Mouse (Mus musculus) lung, postnatal 25 days (tissue): ENCODE measurements around the gene Cphx3.
"Not testable (repeated sequence)": the region's sequence is repeated elsewhere in the genome, so short reads cannot be mapped to it uniquely, and the experiment has no call there.

ENCODE experiments used
- DNase-seq: peaks from one replicate; pipeline ENCODE4 v3.0.0; 2022; ENCODE audit warnings: low spot score

The Cphx3 gene

DNA sequence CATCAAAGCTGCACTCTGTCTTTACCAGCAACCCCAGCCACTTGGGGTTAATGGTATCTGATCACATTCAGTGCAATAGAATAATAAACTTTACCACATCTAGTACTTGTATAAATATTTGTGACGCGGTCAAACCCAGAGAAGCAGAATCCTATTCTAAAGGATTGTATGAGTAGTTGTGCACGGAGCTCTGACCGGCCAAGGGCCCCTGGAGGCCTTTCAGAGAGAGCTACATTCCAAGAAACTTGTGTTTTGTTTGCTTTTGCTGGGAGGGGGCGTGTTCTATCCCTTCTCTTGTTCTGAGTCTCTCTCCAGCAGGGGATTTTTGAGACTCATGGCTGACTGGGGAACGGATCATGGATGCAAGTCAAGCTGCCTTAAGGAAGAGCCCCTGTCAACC, 92.9 kb downstream of the Cphx3 start:
- DNase-seq, result not testable (repeated sequence)

DNA sequence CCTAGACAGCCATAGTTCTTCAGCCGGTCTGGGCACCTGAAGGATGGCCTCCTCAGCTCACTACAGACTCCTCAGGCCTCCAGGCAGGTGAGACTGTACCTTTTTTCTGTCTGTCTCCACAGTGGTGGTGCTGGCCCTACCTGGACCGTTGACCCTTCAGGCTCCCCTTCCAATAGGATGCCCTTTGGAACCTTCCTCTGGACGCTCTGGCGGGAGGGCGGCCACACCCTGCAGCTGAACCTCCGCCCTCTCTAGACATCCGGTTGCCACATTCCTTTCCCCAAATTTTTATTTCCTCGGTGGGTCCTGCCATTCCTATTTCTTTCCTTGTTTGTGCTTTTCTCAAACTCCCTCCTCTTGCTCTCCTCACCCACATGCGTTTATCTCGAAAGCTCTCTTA, 99.6 kb downstream of the Cphx3 start:
- not testable (repeated sequence) for DNase-seq

DNA sequence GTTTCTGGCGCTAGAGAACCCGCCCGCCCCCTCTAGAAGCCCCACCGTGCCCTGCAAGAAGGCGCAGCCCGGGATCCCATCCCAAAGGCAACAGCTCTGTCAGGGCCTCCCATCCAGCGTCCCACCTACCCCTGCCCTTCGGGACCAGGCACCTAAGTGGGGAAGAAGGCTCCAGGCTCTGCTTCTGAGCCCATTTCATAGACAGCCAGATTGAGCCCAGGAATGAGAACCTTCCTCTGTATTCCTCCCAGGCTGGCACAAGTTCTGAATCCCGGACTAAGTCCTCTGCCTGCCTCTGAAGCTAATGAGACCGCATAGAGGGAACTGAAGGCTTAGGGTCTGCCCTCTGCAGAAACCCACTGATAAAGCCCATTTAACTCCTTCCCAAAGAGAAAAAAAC, 100.3 kb downstream of the Cphx3 start, which contains the start of gene Plac9b:
Plac9b (minus strand) TSS at position 101 of the 400 bp plus-strand sequence.
- not testable (repeated sequence) for DNase-seq

DNA sequence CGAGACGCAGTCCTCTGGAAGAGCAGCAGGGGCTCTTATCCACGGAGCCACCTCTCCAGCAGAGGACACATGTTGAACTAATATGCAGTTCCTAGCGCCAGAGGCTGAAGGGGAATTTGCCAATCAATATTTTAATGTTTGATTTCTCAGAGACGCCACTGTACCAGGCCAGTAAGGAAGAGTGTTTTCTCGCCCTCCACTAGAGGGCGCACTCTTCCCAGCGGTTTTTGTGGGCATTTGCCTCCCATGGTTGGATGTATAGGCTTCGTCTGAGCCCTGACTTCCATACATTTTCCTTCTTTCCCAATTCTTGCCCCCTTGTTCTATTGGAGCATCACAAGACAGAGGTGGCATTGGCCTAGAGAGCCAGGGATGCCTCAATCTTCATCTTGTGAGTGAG, 104.5 kb downstream of the Cphx3 start:
- DNase-seq, result not testable (repeated sequence)

DNA sequence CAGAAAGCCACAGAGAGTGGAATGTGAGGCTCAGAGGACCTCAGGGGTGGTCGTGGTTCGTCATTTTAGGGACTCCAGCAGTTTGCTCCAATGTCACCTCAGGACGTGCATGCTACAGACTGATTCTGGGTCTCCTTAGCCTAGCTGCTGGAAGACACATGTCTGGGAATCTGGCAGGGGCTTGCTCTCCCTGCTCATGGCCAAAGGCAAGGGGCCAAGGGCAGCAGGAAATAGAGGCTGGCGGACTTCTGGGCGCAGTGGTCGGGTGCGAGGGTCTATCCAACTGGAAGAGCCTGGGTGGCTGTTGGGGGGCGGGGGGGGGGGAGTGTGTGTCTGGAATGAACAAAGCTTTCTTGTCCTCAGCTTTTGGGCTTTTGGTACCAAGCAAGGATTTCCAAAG, 106.3 kb downstream of the Cphx3 start:
- DNase-seq, result not testable (repeated sequence)

DNA sequence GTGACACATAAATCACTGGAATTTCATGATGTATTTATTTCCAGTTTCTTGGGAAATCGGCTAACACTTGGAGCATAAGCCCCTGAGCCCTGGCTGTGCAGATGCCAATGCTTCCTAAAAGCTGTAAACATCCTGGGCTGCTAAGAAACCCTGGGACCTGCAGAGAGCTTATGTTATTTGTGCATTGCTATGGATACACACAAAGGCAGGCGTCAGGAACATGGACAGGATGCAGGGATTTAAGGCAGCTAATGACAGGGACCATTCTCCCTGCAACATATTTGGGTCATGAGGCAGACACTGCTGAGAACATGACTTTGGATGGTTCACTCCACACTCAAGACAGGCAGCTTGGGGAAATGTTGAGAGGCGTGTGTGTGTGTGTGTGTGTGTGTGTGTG, 115.8 kb downstream of the Cphx3 start:
- not testable (repeated sequence) for DNase-seq

DNA sequence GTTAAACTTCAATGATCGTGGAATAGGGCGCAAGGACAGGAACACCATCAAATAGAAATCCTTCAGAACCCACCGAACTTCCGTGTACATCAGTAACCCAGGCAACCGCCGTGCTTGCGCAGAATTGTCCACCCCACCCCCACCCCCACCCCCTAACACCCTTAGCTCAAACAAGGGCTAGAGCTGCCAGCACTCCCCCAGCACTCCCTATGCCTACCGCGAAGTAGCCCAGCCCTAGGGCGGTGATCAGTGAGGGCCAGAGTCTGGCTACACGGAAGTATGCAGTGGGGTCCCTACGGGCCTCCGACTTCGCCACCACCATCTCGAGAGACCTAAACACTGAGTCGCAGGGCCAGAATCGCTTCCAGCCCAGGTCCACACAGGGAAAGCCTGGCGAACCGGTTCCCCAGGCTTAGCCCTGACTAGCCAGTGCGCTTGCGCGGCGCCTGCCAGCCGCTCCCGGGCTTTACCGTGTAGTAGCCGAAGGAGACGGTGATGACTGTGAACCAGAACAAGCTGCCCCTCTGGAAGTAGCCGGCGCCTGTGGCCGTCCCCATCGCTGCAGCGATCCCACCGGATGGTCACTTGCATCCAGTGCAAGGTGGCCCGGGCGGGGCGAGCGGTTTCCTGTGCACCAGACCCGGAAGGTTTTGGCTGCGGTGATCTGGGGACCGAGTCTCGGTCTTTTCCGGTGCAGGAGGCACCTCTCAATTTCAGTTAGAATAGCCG, 124.3 kb downstream of the Cphx3 start:
- DNase-seq, result not testable (repeated sequence)

DNA sequence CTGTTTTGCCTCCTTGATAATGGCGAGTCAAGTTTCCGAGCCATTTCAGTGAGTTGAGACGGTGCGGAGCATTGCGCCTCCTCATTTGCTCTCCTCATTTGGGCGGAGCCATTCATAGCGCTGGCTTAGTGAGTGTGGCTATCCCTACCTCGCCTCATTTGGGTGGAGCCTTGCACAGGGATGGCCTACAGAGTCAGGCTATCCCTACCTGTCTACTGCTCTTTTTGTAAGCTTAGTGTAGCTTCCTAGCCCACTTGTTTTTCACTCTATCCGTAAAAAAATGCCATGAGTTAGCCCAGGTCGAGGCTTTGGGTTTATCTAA, 124.8 kb downstream of the Cphx3 start, which contains the start of gene Tmem254b:
Tmem254b (minus strand) TSS at position 116 of the 322 bp plus-strand sequence.
- not testable (repeated sequence) for DNase-seq

DNA sequence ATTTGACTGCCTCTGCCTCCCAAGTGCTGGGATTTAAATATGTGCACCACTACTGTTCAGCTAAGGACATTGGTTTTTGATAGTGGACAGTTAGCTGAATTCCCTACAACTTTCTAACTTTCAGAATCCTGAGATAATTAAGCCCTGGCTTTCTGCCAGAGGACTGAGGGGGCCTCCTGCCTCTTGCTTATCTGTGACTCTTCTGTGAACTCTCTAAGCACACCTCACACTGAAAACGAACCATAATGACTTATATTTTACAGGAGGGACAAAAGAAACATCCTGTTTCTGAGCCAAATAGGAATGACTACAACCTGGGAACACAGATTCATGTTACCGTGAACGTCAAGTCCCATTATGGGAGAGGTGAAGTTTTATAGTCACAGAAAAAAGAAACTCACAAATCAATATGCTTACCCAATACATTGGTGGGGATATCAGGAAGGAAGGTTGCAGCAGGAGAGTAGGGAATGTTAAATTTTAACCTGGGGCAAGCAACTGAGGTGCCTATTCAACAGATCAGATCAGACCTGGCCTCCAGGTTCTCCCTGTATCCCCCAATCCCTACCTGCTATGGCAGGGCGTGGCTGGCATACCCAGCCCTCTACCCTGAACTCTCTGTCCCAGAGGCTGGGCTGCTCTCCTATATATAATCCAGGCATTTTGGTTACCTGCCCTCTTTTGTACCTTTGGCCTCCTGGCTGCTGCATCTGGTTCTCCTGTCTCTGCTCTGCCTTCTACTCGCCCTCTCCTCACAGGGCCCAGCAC, 134.3 kb downstream of the Cphx3 start:
- DNase-seq, result not testable (repeated sequence)

DNA sequence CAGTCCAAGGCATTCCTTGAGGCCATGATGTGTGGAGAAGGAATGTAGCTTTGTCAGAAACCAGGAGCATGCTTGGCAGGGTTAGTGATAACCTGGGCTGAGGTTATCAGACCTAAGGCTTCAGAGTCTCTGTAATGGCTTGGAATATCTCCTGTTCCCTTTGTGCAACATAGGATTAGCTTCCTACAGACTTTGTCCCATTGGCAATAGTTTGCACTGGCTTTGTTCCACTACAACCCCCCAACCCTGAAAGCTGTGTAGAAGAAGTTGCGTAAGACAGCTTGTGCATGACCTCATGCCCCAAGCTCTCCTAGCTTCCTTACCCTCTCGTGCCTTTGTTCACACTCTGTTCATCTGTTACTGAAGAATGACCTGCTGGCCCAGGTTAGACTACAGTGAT, 155.1 kb downstream of the Cphx3 start:
- not testable (repeated sequence) for DNase-seq

DNA sequence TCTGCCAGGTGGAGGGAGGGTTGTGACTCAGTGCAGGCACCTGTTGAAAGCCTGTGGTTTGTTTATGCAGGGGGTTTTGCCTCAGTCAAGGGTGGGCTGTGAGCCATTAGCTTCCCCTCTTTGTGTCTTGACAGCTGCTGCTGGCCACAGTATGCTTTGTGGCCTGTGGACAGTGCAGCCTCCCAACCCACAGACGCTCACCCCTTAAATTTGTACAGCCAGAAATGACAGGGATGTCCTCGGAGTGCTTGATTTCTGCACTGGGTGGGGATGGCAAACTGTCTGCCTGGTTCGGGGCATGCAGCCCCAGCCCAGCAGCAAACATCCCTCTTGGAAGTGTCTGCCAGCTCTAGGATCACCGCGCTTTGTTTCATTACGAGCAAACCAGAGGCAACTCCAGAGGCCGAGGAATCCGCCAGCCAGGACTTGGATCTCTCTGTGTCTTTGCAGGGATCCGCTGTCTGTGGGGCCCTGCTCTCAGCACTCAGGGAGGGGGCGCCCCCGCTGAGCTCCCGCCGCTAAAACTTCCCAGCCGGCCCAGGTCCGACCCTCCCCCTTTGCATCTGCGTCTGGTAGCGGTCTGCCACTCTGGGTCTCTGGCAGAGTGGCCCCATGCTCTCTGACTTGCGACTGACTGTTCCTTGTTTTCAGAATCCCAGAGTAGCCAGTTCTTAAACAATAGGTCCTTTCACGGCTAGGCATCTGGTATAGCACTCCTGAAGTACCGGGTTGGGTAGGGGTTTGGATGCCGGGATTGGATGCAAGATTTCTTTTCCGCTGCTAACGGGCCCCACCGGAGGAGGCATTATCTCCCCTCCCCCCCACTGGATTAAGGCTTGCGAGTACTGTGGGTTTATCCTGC, 175.9 kb downstream of the Cphx3 start, which contains the start of gene Duxbl3:
Duxbl3 (plus strand) TSS at position 207 of the 862 bp plus-strand sequence.
- not testable (repeated sequence) for DNase-seq

DNA sequence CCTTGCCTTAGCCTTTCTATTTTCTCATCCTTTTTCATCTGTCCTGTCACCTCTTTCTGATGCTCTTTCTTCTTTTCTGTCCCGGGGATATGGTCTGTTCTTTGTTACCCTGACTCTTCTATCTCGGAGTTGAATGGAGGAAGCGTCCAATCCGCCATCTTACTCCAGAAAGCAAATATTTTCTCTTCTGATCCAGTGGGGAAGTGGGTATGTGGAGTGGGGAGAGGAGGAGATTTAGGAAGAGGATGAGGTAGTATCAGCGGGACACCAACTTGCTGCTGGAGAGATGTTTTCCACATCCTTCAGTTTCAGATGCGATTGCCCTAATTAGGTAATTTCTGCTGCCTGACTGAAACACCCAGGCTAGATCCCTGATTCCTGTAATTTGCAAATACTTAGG, 176.6 kb downstream of the Cphx3 start:
- DNase-seq, result not testable (repeated sequence)
